Mouse (Mus musculus) lung, adult 2 months (tissue): Measurements from ENCODE around the gene Saa2. TPM values are rescaled to one million over a fixed set of nuclear protein-coding genes. Genes with fewer than 3 reads are reported as not detected.

Experiments
- DNase-seq: peaks from one replicate; pipeline ENCODE4 v3.0.0; 2022
- H3K4me1 ChIP-seq: fragments of 200-500 bp; 2 replicates; pipeline ENCODE4 v1.6.1; 2011; ENCODE audit warnings: low read length; ENCODE audit not compliant: control insufficient read depth, insufficient read depth
- H3K4me3 ChIP-seq: fragments of 200-500 bp; replicated peaks from 2 replicates; pipeline ENCODE3; 2011; ENCODE audit warnings: low read depth, mild to moderate bottlenecking, control low read depth, low read length; ENCODE audit errors: extremely low read depth
- CTCF ChIP-seq: fragments of 200-500 bp; IDR thresholded peaks from 2 replicates; pipeline ENCODE4 v1.5.1; 2011; ENCODE audit warnings: mild to moderate bottlenecking, low read length, control low read depth; ENCODE audit not compliant: insufficient read depth
- POLR2A ChIP-seq: fragments of 200-500 bp; IDR thresholded peaks from 2 replicates; pipeline ENCODE4 v1.6.1; 2011; ENCODE audit warnings: low read depth, mild to moderate bottlenecking, control low read depth, low read length, borderline replicate concordance; ENCODE audit errors: extremely low read depth
- WGBS: fragments of 180-500 bp; shearing (Covaris S2); methylation state at CpG from one replicate; pipeline ENCODE4 v1.1.7; 2018; 5-methylcytosine and 5-hydroxymethylcytosine counted together
- polyA plus RNA-seq: library from polyadenylated mRNA; depleted of rRNA; stranded (reverse); fragments of >200 nt; gene quantifications from 2 replicates; pipeline ENCODE4 v1.2.3, GENCODE M21; 2012; rRNA removed

The Saa2 gene
- not detected in 2 replicates for polyA plus RNA-seq

- DNase-seq: no peak
- H3K4me3 ChIP-seq: no peak within 1 kb of the TSS
- no peaks in the 10 kb centered on the region; the same call in 1 of the 2 replicates for H3K4me1 ChIP-seq
- TF ChIP-seq POLR2A (no peak), CTCF (no peak)
- WGBS: 60% methylated on average over 3 of the region's 3 CpGs
These were observed at the start of gene Saa2 for GRCm38 (mm10) chr7:46751490-46751889. Saa2 (plus strand) TSS chr7:46751790.

GRCm38 (mm10) chr7:46710390-46710844 is 41.2 kb upstream of the Saa2 start, which contains the start of gene Saal1:
Saal1 (minus strand) TSS chr7:46710680.
- WGBS: 1% methylated on average over 37 of the region's 38 CpGs
- peak; percentile 81 for DNase-seq

GRCm38 (mm10) chr7:46712250-46712649 is 39.3 kb upstream of the Saa2 start:
- WGBS: 43% methylated on average over 6 of the region's 6 CpGs
- no peak for TF ChIP-seq POLR2A
- no peak for DNase-seq
- Histone ChIP-seq H3K4me3 (no peak overlapping the region), H3K4me1 (peaks cover 7% of the 10 kb centered on the region)

More at GRCm38 (mm10) chr7:46710390-46710844, 41.2 kb upstream of the Saa2 start, which contains the start of gene Saal1:
- TF ChIP-seq POLR2A (peak; percentile 70; the same call in 1 of the 2 replicates), CTCF (peak; percentile 79)
- Histone ChIP-seq H3K4me3 (peak within 1 kb of the TSS; percentile 96), H3K4me1 (no peaks in the 10 kb centered on the region)

GRCm38 (mm10) chr7:46714518-46714917 is 37.1 kb upstream of the Saa2 start:
- H3K4me1 ChIP-seq: peaks cover 13% of the 10 kb centered on the region
- no peak overlapping the region for H3K4me3 ChIP-seq
- no peak for TF ChIP-seq POLR2A
- TF ChIP-seq CTCF: peak; percentile 66
- peak; percentile 54 for DNase-seq
- 29% methylated on average over 6 of the region's 6 CpGs for WGBS

- TF ChIP-seq POLR2A: no peak
- TF ChIP-seq CTCF: no peak
- 80% methylated on average over 5 of the region's 5 CpGs for WGBS
- peaks cover 13% of the 10 kb centered on the region for H3K4me1 ChIP-seq
- no peak for DNase-seq
- no peak within 1 kb of the TSS for H3K4me3 ChIP-seq
These were observed 36.0 kb upstream of the Saa2 start, which contains the start of gene Saa3 for GRCm38 (mm10) chr7:46715600-46715999. Saa3 (minus strand) TSS chr7:46715700.

GRCm38 (mm10) chr7:46716897-46717296 is 34.7 kb upstream of the Saa2 start:
- DNase-seq: peak; percentile 20
- Histone ChIP-seq H3K4me3 (no peak overlapping the region), H3K4me1 (peaks cover 13% of the 10 kb centered on the region)
- WGBS: 6% methylated on average over 5 of the region's 5 CpGs
- TF ChIP-seq POLR2A (no peak), CTCF (no peak)

GRCm38 (mm10) chr7:46718591-46719270 is 32.9 kb upstream of the Saa2 start:
- 67% methylated on average over 7 of the region's 7 CpGs for WGBS
- TF ChIP-seq CTCF (no peak), POLR2A (no peak)
- Histone ChIP-seq H3K4me3 (no peak overlapping the region), H3K4me1 (peaks cover 13% of the 10 kb centered on the region)
- DNase-seq: no peak

- WGBS: 51% methylated on average over 7 of the region's 7 CpGs
- TF ChIP-seq POLR2A (no peak), CTCF (no peak)
- Histone ChIP-seq H3K4me1 (peaks cover 13% of the 10 kb centered on the region), H3K4me3 (no peak overlapping the region)
- DNase-seq: peak; percentile 44
These were observed 32.1 kb upstream of the Saa2 start for GRCm38 (mm10) chr7:46719526-46719925.

GRCm38 (mm10) chr7:46720460-46720859 is 31.1 kb upstream of the Saa2 start:
- TF ChIP-seq POLR2A (no peak), CTCF (no peak)
- Histone ChIP-seq H3K4me3 (no peak overlapping the region), H3K4me1 (peaks cover 13% of the 10 kb centered on the region)
- 45% methylated on average over 9 of the region's 9 CpGs for WGBS
- DNase-seq: no peak

GRCm38 (mm10) chr7:46723354-46723753 is 28.2 kb upstream of the Saa2 start:
- WGBS: 96% methylated on average over 6 of the region's 6 CpGs
- Histone ChIP-seq H3K4me1 (peaks cover 4% of the 10 kb centered on the region), H3K4me3 (no peak overlapping the region)
- DNase-seq: no peak
- TF ChIP-seq POLR2A (no peak), CTCF (no peak)
